Mouse (Mus musculus): ENCODE results near the gene Tubb4a. TPM values are rescaled to one million over a fixed set of nuclear protein-coding genes. Genes with fewer than 3 reads are reported as not detected.

Gene Tubb4a
- polyA plus RNA-seq, 1 experiment from 2014 or later = 307 TPM

- under 1% methylated on average over 11 of the region's 11 CpGs for WGBS
- Histone ChIP-seq H3K9me3 (no peaks in the 10 kb centered on the region), H3K9ac (replicated peaks) (no peak overlapping the region), H3K4me1 (replicated peaks) (peaks cover 7% of the 10 kb centered on the region), H3K36me3 (no peaks in the 10 kb centered on the region), H3K4me2 (replicated peaks) (peak overlapping the region; percentile 38), H3K27me3 (peaks cover 7% of the 10 kb centered on the region), H3K4me3 (replicated peaks) (peak overlapping the region; percentile 17; the same call in 1 of the 2 replicates), H3K27ac (no peak overlapping the region)
- peak; percentile 85 for ATAC-seq
Observed at GRCm38 (mm10) chr17:57096623-57096920, 9.0 kb upstream of the Tubb4a start.

- no peaks in the 10 kb centered on the region for H3K36me3 ChIP-seq
- no peak overlapping the region for H3K27ac ChIP-seq
- H3K4me3 ChIP-seq (replicated peaks) = peak overlapping the region; percentile 17
- H3K9ac ChIP-seq (replicated peaks) = no peak overlapping the region
- peak; percentile 68 for ATAC-seq
- H3K27me3 ChIP-seq = peaks cover 7% of the 10 kb centered on the region
- H3K9me3 ChIP-seq = no peaks in the 10 kb centered on the region
- H3K4me1 ChIP-seq (replicated peaks) = peaks cover 7% of the 10 kb centered on the region
- 1% methylated on average over 18 of the region's 19 CpGs for WGBS
- peak overlapping the region; percentile 38 for H3K4me2 ChIP-seq (replicated peaks)
Observed at GRCm38 (mm10) chr17:57095855-57096622, 8.5 kb upstream of the Tubb4a start.

GRCm38 (mm10) chr17:57094222-57094621 lies 6.6 kb upstream of the Tubb4a start:
- Histone ChIP-seq H3K4me2 (replicated peaks) (no peak overlapping the region), H3K27me3 (peaks cover 7% of the 10 kb centered on the region), H3K9me3 (no peaks in the 10 kb centered on the region), H3K27ac (no peak overlapping the region), H3K4me1 (replicated peaks) (peaks cover 7% of the 10 kb centered on the region), H3K36me3 (no peaks in the 10 kb centered on the region), H3K9ac (replicated peaks) (no peak overlapping the region), H3K4me3 (replicated peaks) (no peak overlapping the region)
- no peak for ATAC-seq
- 89% methylated on average over 3 of the region's 3 CpGs for WGBS

GRCm38 (mm10) chr17:57085970-57086757 lies 1.4 kb downstream of the Tubb4a start:
- peak overlapping the region; percentile 60 for H3K4me3 ChIP-seq (replicated peaks)
- peaks cover 40% of the 10 kb centered on the region for H3K36me3 ChIP-seq
- H3K27me3 ChIP-seq = no peaks in the 10 kb centered on the region
- H3K4me1 ChIP-seq (replicated peaks) = peaks cover 34% of the 10 kb centered on the region
- no peak overlapping the region for H3K27ac ChIP-seq
- ATAC-seq = no peak
- no peaks in the 10 kb centered on the region for H3K9me3 ChIP-seq
- peak overlapping the region; percentile 68 for H3K4me2 ChIP-seq (replicated peaks)
- H3K9ac ChIP-seq (replicated peaks) = 0 out of 2 replicates have a peak overlapping the region, but pooled peaks have one; percentile 84
- WGBS = 93% methylated on average over 11 of the region's 11 CpGs

GRCm38 (mm10) chr17:57082481-57082880 lies 5.1 kb downstream of the Tubb4a start:
- H3K9me3 ChIP-seq = no peaks in the 10 kb centered on the region
- no peaks in the 10 kb centered on the region for H3K27me3 ChIP-seq
- peaks cover 58% of the 10 kb centered on the region for H3K36me3 ChIP-seq
- WGBS = 89% methylated on average over 5 of the region's 5 CpGs
- H3K4me3 ChIP-seq (replicated peaks) = no peak overlapping the region
- ATAC-seq = no peak
- no peak overlapping the region for H3K27ac ChIP-seq
- no peak overlapping the region for H3K4me2 ChIP-seq (replicated peaks)
- H3K4me1 ChIP-seq (replicated peaks) = peaks cover 34% of the 10 kb centered on the region
- no peak overlapping the region for H3K9ac ChIP-seq (replicated peaks)

GRCm38 (mm10) chr17:57081234-57081842 lies 6.2 kb downstream of the Tubb4a start:
- Histone ChIP-seq H3K4me1 (replicated peaks) (peaks cover 27% of the 10 kb centered on the region), H3K36me3 (peaks cover 58% of the 10 kb centered on the region), H3K4me3 (replicated peaks) (no peak overlapping the region), H3K9ac (replicated peaks) (no peak overlapping the region), H3K27ac (no peak overlapping the region), H3K27me3 (no peaks in the 10 kb centered on the region), H3K9me3 (no peaks in the 10 kb centered on the region), H3K4me2 (replicated peaks) (no peak overlapping the region)
- no peak for ATAC-seq
- 95% methylated on average over 31 of the region's 31 CpGs for WGBS

GRCm38 (mm10) chr17:57079919-57080318 lies 7.7 kb downstream of the Tubb4a start:
- no peaks in the 10 kb centered on the region for H3K27me3 ChIP-seq
- 82% methylated on average over 3 of the region's 3 CpGs for WGBS
- H3K36me3 ChIP-seq = peaks cover 50% of the 10 kb centered on the region
- no peak for ATAC-seq
- no peak overlapping the region for H3K4me3 ChIP-seq (replicated peaks)
- no peak overlapping the region for H3K9ac ChIP-seq (replicated peaks)
- H3K27ac ChIP-seq = no peak overlapping the region
- H3K4me2 ChIP-seq (replicated peaks) = no peak overlapping the region
- H3K9me3 ChIP-seq = no peaks in the 10 kb centered on the region
- peaks cover 17% of the 10 kb centered on the region; the same call in 1 of the 2 replicates for H3K4me1 ChIP-seq (replicated peaks)

GRCm38 (mm10) chr17:57078336-57078735 lies 9.2 kb downstream of the Tubb4a start, which contains the start of gene Dennd1c:
Gene Dennd1c (minus strand): TSS chr17:57078514.
- H3K36me3 ChIP-seq = peaks cover 35% of the 10 kb centered on the region
- H3K27ac ChIP-seq = no peak within 1 kb of the TSS
- H3K9me3 ChIP-seq = no peaks in the 10 kb centered on the region
- H3K4me3 ChIP-seq (replicated peaks) = no peak within 1 kb of the TSS
- no peak within 1 kb of the TSS for H3K9ac ChIP-seq (replicated peaks)
- ATAC-seq = peak; percentile 40; the same call in 1 of the 2 replicates
- 50% methylated on average over 6 of the region's 6 CpGs for WGBS
- H3K27me3 ChIP-seq = no peaks in the 10 kb centered on the region
- no peak within 1 kb of the TSS for H3K4me2 ChIP-seq (replicated peaks)
- H3K4me1 ChIP-seq (replicated peaks) = peaks cover 2% of the 10 kb centered on the region; the same call in 1 of the 2 replicates

- ATAC-seq = no peak
- Histone ChIP-seq H3K36me3 (peaks cover 25% of the 10 kb centered on the region), H3K27ac (no peak overlapping the region), H3K9ac (replicated peaks) (no peak overlapping the region), H3K9me3 (no peaks in the 10 kb centered on the region), H3K27me3 (no peaks in the 10 kb centered on the region), H3K4me2 (replicated peaks) (no peak overlapping the region), H3K4me3 (replicated peaks) (no peak overlapping the region), H3K4me1 (replicated peaks) (no peaks in the 10 kb centered on the region)
- whole genome bisulfite sequencing = 59% methylated on average over 3 of the region's 3 CpGs
Observed at GRCm38 (mm10) chr17:57076916-57077315, 10.7 kb downstream of the Tubb4a start.

- Histone ChIP-seq H3K9me3 (no peaks in the 10 kb centered on the region), H3K4me3 (replicated peaks) (peak overlapping the region; percentile 22), H3K27ac (no peak overlapping the region), H3K9ac (replicated peaks) (no peak overlapping the region), H3K27me3 (0 out of 2 replicates have a peak, but pooled peaks cover 3% of the 10 kb centered on the region), H3K4me2 (replicated peaks) (peak overlapping the region; percentile 33), H3K4me1 (replicated peaks) (peaks cover 5% of the 10 kb centered on the region; the same call in 1 of the 2 replicates), H3K36me3 (no peaks in the 10 kb centered on the region)
- 0 out of 2 replicates have a peak, but pooled peaks have one; percentile 13 for ATAC-seq
- WGBS = 3% methylated on average over 11 of the region's 11 CpGs
Observed at GRCm38 (mm10) chr17:57070699-57071098, 16.9 kb downstream of the Tubb4a start.

GRCm38 (mm10) chr17:57070272-57070671 lies 17.3 kb downstream of the Tubb4a start:
- Histone ChIP-seq H3K9ac (replicated peaks) (no peak overlapping the region), H3K27me3 (0 out of 2 replicates have a peak, but pooled peaks cover 3% of the 10 kb centered on the region), H3K27ac (no peak overlapping the region), H3K4me1 (replicated peaks) (peaks cover 5% of the 10 kb centered on the region; the same call in 1 of the 2 replicates), H3K9me3 (no peaks in the 10 kb centered on the region), H3K36me3 (no peaks in the 10 kb centered on the region), H3K4me2 (replicated peaks) (peak overlapping the region; percentile 33), H3K4me3 (replicated peaks) (peak overlapping the region; percentile 22)
- peak; percentile 38; the same call in 1 of the 2 replicates for ATAC-seq
- WGBS = 13% methylated on average over 9 of the region's 9 CpGs

GRCm38 (mm10) chr17:57066908-57067307 lies 20.7 kb downstream of the Tubb4a start:
- H3K4me2 ChIP-seq (replicated peaks) = no peak overlapping the region
- no peaks in the 10 kb centered on the region for H3K36me3 ChIP-seq
- no peak overlapping the region for H3K9ac ChIP-seq (replicated peaks)
- H3K9me3 ChIP-seq = no peaks in the 10 kb centered on the region
- H3K27ac ChIP-seq = no peak overlapping the region
- peaks cover 34% of the 10 kb centered on the region for H3K27me3 ChIP-seq
- ATAC-seq = no peak
- no peak overlapping the region for H3K4me3 ChIP-seq (replicated peaks)
- 57% methylated on average over 5 of the region's 5 CpGs for WGBS
- peaks cover 12% of the 10 kb centered on the region for H3K4me1 ChIP-seq (replicated peaks)
